Mouse (Mus musculus) layer of hippocampus, postnatal 25 days (tissue): Measurements from ENCODE around the gene Plekhm3. TPM values are rescaled to one million over a fixed set of nuclear protein-coding genes. Genes with fewer than 3 reads are reported as not detected.

Experiments used
- DNase-seq, 2 experiments: peaks; one replicate each; pipeline ENCODE4 v3.0.0; 2022; ENCODE audit warnings: mixed read lengths in 2 of 2, low spot score in 1 of 2; ENCODE audit errors: extremely low spot score in 1 of 2
- total RNA-seq, 2 experiments: library from RNA; stranded (reverse); gene quantifications; 2 replicates each; pipeline ENCODE4 v1.2.3; 2021

The Plekhm3 gene
- total RNA-seq, 2 experiments from 2014 or later, result 24.7 to 34.1 TPM

- no peak for DNase-seq
Measured at GRCm38 (mm10) chr1:64880613-64881012, 76.0 kb downstream of the Plekhm3 start.

- no peak for DNase-seq
Measured at GRCm38 (mm10) chr1:64878795-64879240, 77.8 kb downstream of the Plekhm3 start.

- no peak for DNase-seq
Measured at GRCm38 (mm10) chr1:64876276-64876675, 80.3 kb downstream of the Plekhm3 start.

- no peak for DNase-seq
Measured at GRCm38 (mm10) chr1:64875712-64876111, 80.9 kb downstream of the Plekhm3 start.

GRCm38 (mm10) chr1:64875156-64875555 is 81.5 kb downstream of the Plekhm3 start:
- no peak for DNase-seq

- DNase-seq, result no peak
Measured at GRCm38 (mm10) chr1:64871956-64872355, 84.7 kb downstream of the Plekhm3 start.

GRCm38 (mm10) chr1:64867684-64868083 is 88.9 kb downstream of the Plekhm3 start:
- DNase-seq, result no peak

GRCm38 (mm10) chr1:64866140-64866539 is 90.5 kb downstream of the Plekhm3 start:
- DNase-seq, result no peak

GRCm38 (mm10) chr1:64860235-64860920 is 96.2 kb downstream of the Plekhm3 start:
- DNase-seq, result no peak

GRCm38 (mm10) chr1:64859826-64860225 is 96.8 kb downstream of the Plekhm3 start:
- DNase-seq, result no peak

GRCm38 (mm10) chr1:64854835-64855234 is 101.8 kb downstream of the Plekhm3 start:
- no peak for DNase-seq

- no peak for DNase-seq
Measured at GRCm38 (mm10) chr1:64853738-64854730, 102.6 kb downstream of the Plekhm3 start.

GRCm38 (mm10) chr1:64853244-64853643 is 103.4 kb downstream of the Plekhm3 start:
- no peak for DNase-seq

GRCm38 (mm10) chr1:64852272-64852671 is 104.4 kb downstream of the Plekhm3 start:
- DNase-seq, result no peak

GRCm38 (mm10) chr1:64850345-64850744 is 106.3 kb downstream of the Plekhm3 start:
- DNase-seq, result no peak

- no peak for DNase-seq
Measured at GRCm38 (mm10) chr1:64848996-64849395, 107.6 kb downstream of the Plekhm3 start.

- DNase-seq, result no peak
Measured at GRCm38 (mm10) chr1:64848081-64848480, 108.5 kb downstream of the Plekhm3 start.

- no peak for DNase-seq
Measured at GRCm38 (mm10) chr1:64847565-64847964, 109.1 kb downstream of the Plekhm3 start.

GRCm38 (mm10) chr1:64844978-64845377 is 111.6 kb downstream of the Plekhm3 start:
- DNase-seq, result no peak

- DNase-seq, result no peak
Measured at GRCm38 (mm10) chr1:64843900-64844616, 112.6 kb downstream of the Plekhm3 start.

GRCm38 (mm10) chr1:64840930-64841329 is 115.7 kb downstream of the Plekhm3 start:
- DNase-seq, result no peak
